Mouse (Mus musculus): ENCODE measurements around the gene Gpx4. TPM values are rescaled to one million over a fixed set of nuclear protein-coding genes. Genes with fewer than 3 reads are reported as not detected.
"Not testable (repeated sequence)": the region's sequence is repeated elsewhere in the genome, so short reads cannot be mapped to it uniquely, and the experiment has no call there.

Gpx4 gene
- polyA plus RNA-seq, 1 experiment from 2014 or later, result 524 TPM

DNA sequence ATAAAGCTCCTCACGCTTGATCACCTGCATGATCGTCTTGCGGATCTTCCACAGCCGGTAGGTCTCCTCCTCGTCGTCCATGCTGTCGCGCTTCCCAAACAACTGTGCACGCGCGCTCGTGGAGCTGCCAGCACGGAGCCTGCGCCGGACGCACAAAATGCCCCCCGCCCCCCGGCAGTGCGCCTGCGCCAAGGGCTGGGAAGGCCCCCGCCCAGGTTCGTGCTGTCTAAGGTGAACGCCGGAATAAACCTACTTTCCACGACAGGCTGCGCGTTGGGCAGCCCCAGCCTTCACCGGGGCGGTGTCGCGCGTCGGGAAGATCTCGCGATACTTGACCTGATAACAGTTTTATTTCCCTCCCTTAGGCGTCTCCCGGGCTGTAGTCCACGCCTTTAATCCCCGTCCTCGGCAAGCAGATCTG is 7.4 kb upstream of the Gpx4 start, which contains the start of gene Polr2e:
Gene Polr2e, minus strand, starts transcription at position 237 of the 421 bp plus-strand sequence.
- Histone ChIP-seq H3K27me3 (no peaks in the 10 kb centered on the region), H3K9ac (replicated peaks) (peak within 1 kb of the TSS; percentile 82), H3K36me3 (peaks cover 38% of the 10 kb centered on the region), H3K27ac (replicated peaks) (peak within 1 kb of the TSS; percentile 54; the same call in 1 of the 2 replicates), H3K4me3 (peak within 1 kb of the TSS; percentile 83), H3K4me1 (peaks cover 13% of the 10 kb centered on the region), H3K4me2 (replicated peaks) (peak within 1 kb of the TSS; percentile 86), H3K9me3 (no peaks in the 10 kb centered on the region)
- under 1% methylated on average over 40 of the region's 40 CpGs for WGBS
- peak; percentile 96 for ATAC-seq (ENCODE audit: low FRiP score, low read depth)

DNA sequence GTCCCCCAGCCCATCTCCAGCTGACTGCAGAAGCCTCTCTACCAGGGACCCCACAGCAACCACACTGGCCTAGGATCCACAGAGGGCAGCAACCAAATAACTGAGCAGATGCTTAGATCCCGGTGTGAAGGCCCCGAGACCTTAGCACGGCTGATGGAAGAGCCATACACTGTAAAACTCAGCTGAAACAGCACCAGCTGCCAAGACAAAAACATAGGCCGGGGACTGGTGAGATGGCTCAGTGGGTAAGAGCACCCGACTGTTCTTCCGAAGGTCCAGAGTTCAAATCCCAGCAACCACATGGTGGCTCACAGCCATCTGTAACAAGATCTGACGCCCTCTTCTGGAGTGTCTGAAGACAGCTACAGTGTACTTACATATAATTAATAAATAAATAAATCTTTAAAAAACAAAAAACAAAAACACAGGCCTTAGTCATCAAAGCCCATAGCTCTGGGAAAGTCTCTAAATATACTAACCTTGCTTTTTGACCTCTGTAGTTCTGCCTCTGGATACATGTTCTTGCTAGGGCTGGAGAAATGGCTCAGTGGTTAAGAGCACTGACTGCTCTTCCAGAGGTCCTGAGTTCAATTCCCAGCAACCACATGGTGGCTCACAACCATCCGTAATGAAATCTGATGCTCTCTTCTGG is 5.4 kb upstream of the Gpx4 start:
- WGBS, result 89% methylated on average over 8 of the region's 8 CpGs
- H3K9ac ChIP-seq (replicated peaks); ATAC-seq (ENCODE audit: low FRiP score, low read depth); H3K4me2 ChIP-seq (replicated peaks); H3K9me3 ChIP-seq; H3K4me3 ChIP-seq; H3K27ac ChIP-seq (replicated peaks); H3K27me3 ChIP-seq: not testable (repeated sequence)
- Histone ChIP-seq H3K4me1 (peaks cover 13% of the 10 kb centered on the region), H3K36me3 (peaks cover 18% of the 10 kb centered on the region)

DNA sequence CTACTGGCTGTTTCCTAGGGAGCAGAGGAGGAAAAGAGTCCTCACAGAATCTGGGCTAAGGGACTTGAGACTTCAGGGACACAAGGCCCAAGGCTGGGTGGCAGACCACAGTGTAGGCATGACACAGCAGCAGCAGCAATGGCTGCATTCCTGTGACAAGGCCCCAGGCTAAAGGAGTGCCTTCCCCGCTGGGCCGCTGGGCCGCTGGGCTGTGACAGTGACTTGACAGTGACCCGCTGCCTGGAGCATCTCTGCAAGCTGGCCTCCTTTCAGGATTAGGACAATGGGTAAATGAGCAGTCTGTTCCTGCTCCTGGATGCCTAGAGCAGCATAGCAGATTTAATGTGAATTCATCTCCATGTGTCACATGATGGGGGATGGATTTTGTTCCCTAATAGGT is 2.9 kb upstream of the Gpx4 start:
- ATAC-seq (ENCODE audit: low FRiP score, low read depth), result no peak
- Histone ChIP-seq H3K4me3 (no peak overlapping the region), H3K9me3 (no peaks in the 10 kb centered on the region), H3K27me3 (peaks cover 8% of the 10 kb centered on the region; the same call in 1 of the 2 replicates), H3K4me2 (replicated peaks) (no peak overlapping the region), H3K9ac (replicated peaks) (no peak overlapping the region; the same call in 1 of the 2 replicates), H3K27ac (replicated peaks) (peak overlapping the region; percentile 54), H3K36me3 (no peaks in the 10 kb centered on the region), H3K4me1 (peaks cover 19% of the 10 kb centered on the region)
- 25% methylated on average over 4 of the region's 4 CpGs for WGBS

DNA sequence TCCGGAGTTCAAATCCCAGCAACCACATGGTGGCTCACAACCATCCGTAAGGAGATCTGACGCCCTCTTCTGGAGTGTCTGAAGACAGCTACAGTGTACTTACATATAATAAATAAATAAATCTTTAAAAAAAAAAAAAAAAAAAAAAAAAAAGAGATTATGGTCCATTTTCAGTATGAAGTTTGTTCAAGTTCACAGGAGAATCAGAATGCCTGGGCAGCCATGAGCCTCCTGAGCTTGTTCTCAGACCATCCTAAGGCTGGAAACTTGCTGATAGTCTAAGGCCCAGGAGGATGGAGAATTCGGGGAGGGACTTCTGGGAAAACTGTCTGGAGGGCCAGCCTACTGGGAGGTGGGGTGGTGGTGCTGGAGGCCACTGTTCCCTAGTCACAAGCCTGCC is 1.6 kb upstream of the Gpx4 start:
- ATAC-seq (ENCODE audit: low FRiP score, low read depth); H3K9ac ChIP-seq (replicated peaks): not testable (repeated sequence)

DNA sequence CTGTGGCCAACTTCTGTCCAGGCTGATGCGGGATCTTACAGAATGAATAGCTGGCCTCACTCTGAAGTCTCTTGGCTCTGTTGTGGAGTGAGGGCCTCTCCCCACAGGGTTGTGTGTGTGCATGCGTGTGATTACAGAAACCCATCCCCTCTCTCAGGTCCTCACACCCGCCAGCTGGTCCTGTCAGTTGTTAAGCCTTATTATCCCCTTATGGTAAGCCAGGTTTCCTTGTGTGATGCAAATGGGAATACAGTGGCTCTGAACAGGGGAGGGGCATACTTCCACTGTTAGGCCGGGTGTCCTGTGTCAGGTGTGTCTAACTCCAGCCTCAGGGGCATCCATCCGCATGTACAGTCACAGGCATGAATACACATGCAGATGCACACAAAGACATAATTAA is 1.2 kb upstream of the Gpx4 start:
- H3K4me2 ChIP-seq (replicated peaks), result no peak overlapping the region
- H3K4me3 ChIP-seq, result no peak overlapping the region
- H3K27me3 ChIP-seq, result peaks cover 8% of the 10 kb centered on the region; the same call in 1 of the 2 replicates
- no peaks in the 10 kb centered on the region for H3K9me3 ChIP-seq
- H3K4me1 ChIP-seq, result peaks cover 28% of the 10 kb centered on the region
- ATAC-seq (ENCODE audit: low FRiP score, low read depth), result no peak
- WGBS, result 74% methylated on average over 5 of the region's 5 CpGs
- H3K27ac ChIP-seq (replicated peaks), result no peak overlapping the region
- H3K9ac ChIP-seq (replicated peaks), result no peak overlapping the region
- H3K36me3 ChIP-seq, result no peaks in the 10 kb centered on the region

More for the DNA sequence above, 1.6 kb upstream of the Gpx4 start:
- not testable (repeated sequence) for H3K9me3 ChIP-seq; H3K4me2 ChIP-seq (replicated peaks); H3K27me3 ChIP-seq; H3K27ac ChIP-seq (replicated peaks); H3K4me3 ChIP-seq; H3K36me3 ChIP-seq
- H3K4me1 ChIP-seq, result peaks cover 24% of the 10 kb centered on the region
- WGBS, result 68% methylated on average over 4 of the region's 4 CpGs

DNA sequence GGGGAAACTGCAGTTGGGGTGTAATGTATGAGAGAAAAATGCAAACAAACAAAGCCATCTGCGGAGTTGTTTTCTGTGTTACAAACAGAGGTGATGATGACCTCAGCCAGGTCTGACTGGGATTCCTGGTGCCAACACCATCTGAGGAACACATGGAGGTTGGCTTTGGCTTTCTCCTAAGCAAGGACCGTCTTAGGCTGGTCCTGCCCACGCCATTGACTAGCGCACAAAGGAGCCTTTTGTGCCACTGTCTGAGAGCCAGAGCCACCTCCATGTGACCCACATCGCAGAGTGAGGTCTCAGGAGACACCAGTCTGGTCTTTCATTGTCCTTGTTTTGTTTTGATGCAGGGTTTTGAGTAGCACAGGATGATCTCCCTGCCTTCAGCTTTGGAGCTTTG is 1.4 kb downstream of the Gpx4 start:
- H3K4me3 ChIP-seq, result no peak overlapping the region
- no peaks in the 10 kb centered on the region for H3K36me3 ChIP-seq
- H3K4me1 ChIP-seq, result peaks cover 38% of the 10 kb centered on the region
- H3K4me2 ChIP-seq (replicated peaks), result 0 out of 2 replicates have a peak overlapping the region, but pooled peaks have one; percentile 11
- no peaks in the 10 kb centered on the region for H3K9me3 ChIP-seq
- H3K27ac ChIP-seq (replicated peaks), result peak overlapping the region; percentile 71
- no peak for ATAC-seq (ENCODE audit: low FRiP score, low read depth)
- 0 out of 2 replicates have a peak overlapping the region, but pooled peaks have one; percentile 24 for H3K9ac ChIP-seq (replicated peaks)
- peaks cover 8% of the 10 kb centered on the region; the same call in 1 of the 2 replicates for H3K27me3 ChIP-seq
- 8% methylated on average over 5 of the region's 5 CpGs for WGBS

DNA sequence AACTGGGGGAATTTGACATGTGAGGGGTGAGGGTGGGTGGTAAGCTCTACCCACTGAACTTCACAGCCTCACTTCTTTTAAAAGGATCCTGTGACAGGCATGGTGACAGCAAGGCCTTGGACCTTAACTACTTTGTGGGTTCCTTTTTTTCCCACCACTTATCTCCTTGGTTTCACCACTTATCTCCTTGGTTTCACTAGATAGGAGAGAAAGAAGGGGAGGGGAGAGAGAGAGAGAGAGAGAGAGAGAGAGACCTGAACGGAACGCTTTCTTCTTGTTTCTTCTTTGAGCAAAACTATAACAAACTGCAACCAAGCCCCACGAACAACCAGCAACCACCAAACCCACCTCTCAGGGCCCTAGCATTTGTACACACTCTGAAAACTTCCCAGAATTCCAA is 1.9 kb downstream of the Gpx4 start:
- 0 out of 2 replicates have a peak overlapping the region, but pooled peaks have one; percentile 24 for H3K9ac ChIP-seq (replicated peaks)
- no peaks in the 10 kb centered on the region for H3K9me3 ChIP-seq
- H3K27me3 ChIP-seq, result peaks cover 8% of the 10 kb centered on the region; the same call in 1 of the 2 replicates
- H3K4me1 ChIP-seq, result peaks cover 38% of the 10 kb centered on the region
- H3K4me3 ChIP-seq, result no peak overlapping the region
- H3K27ac ChIP-seq (replicated peaks), result peak overlapping the region; percentile 71
- WGBS, result 58% methylated on average over 3 of the region's 3 CpGs
- H3K4me2 ChIP-seq (replicated peaks), result no peak overlapping the region
- no peak for ATAC-seq (ENCODE audit: low FRiP score, low read depth)
- no peaks in the 10 kb centered on the region for H3K36me3 ChIP-seq

DNA sequence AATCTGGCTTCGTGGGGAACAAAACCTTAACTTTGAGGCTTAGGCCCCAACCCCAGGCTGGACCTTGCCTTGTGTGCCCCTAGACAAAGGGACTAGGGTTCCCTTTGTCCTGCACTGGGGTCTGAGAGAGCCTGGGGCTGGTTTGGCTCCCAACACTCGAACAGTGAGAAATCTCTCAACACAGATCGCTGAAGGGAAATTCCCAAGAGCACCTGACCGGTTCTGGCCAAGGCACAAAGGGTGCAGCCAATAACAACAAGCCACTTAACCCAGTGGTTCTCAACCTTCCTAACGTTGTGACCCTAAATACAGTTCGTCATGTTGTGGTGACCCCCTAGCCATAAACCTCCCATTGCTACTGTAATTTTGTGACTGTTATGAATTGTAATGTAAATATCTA is 3.3 kb downstream of the Gpx4 start:
- Histone ChIP-seq H3K27ac (replicated peaks) (peak overlapping the region; percentile 16), H3K9ac (replicated peaks) (peak overlapping the region; percentile 0; the same call in 1 of the 2 replicates), H3K36me3 (peaks cover under 1% of the 10 kb centered on the region; the same call in 1 of the 2 replicates), H3K4me1 (peaks cover 50% of the 10 kb centered on the region), H3K4me2 (replicated peaks) (no peak overlapping the region), H3K27me3 (peaks cover 8% of the 10 kb centered on the region; the same call in 1 of the 2 replicates), H3K4me3 (no peak overlapping the region), H3K9me3 (no peaks in the 10 kb centered on the region)
- 12% methylated on average over 6 of the region's 6 CpGs for WGBS
- ATAC-seq (ENCODE audit: low FRiP score, low read depth), result no peak

DNA sequence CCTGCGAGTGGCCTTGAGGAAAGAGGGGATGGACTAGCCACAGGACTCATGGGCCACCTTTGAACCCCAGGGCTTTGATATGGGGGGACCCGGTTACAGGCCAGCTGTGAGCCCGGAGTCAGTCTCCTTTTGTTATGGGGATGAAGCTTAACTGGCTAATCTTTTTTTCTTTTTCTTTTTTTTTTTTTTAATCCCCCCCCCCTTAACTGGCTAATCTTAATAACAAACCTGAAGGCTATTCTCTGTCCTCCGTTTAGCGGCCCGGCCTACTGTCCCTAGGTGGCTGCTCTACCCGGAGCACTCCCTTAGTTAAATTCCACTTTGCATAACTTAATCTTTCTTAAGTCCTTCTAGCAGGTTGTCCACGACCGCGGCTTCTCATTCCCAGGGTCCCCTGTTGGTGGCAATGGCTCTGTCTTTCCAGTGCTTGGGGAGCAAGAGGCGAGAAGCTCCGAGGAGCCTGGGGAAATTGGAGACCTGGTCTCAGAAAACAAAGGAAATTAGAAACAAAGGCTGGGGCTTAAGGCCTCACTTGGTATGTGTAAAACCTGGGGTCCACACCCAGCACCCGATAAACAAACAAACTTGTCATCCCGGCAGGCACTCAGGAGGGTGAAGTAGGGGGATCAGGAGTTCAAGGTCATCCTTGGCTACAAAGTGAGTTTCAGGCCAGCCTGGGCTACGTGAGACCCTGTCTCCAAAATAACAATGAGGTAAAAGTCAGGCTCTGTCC is 4.1 kb downstream of the Gpx4 start:
- H3K36me3 ChIP-seq, result peaks cover 8% of the 10 kb centered on the region; the same call in 1 of the 2 replicates
- 0 out of 2 replicates have a peak overlapping the region, but pooled peaks have one; percentile 16 for H3K9ac ChIP-seq (replicated peaks)

DNA sequence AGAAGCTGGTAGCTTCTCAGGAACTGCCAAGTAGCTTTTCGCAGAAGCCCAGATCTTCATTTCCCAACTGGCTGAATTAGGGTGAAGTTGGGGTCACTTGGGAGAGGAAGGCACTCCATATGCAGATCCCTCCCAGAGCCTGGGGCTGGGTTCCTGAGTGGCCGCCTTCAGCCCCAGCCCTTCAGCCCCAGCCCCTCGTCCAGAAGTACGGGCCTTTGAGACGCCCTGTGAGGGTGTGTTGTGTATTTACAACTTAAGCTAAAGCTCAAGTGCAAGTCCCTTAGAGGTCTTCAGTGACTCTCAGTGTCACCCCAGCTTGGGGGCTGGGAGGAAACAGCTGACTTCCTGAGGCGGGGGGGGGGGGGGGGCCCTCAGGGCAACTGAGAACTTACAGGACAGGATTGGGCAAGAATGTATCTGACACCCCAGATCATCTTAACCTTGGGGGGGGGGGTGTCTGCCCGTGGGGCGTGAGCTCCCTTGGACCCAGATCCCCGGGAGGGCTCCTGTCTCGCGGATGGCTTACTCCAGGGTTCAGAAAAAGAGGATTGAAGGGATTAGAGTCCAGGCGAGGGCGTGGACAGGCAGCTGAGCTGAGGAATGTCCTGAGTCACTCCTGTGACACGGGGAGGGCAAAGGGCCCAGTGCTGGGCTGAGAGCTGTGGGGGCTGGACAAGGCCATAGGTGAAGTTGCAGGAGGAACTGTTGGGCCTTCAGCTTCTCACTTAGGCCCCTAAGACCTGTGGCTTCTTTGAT is 4.8 kb downstream of the Gpx4 start:
- no peaks in the 10 kb centered on the region for H3K9me3 ChIP-seq
- peaks cover 14% of the 10 kb centered on the region for H3K36me3 ChIP-seq
- ATAC-seq (ENCODE audit: low FRiP score, low read depth), result no peak
- peaks cover 54% of the 10 kb centered on the region for H3K4me1 ChIP-seq
- 14% methylated on average over 13 of the region's 14 CpGs for WGBS
- H3K4me3 ChIP-seq, result no peak overlapping the region
- no peak overlapping the region for H3K9ac ChIP-seq (replicated peaks)
- H3K27ac ChIP-seq (replicated peaks), result peak overlapping the region; percentile 50
- H3K4me2 ChIP-seq (replicated peaks), result no peak overlapping the region
- H3K27me3 ChIP-seq, result peaks cover 7% of the 10 kb centered on the region; the same call in 1 of the 2 replicates

More for the DNA sequence above, 4.1 kb downstream of the Gpx4 start:
- WGBS, result 6% methylated on average over 15 of the region's 15 CpGs
- Histone ChIP-seq H3K27ac (replicated peaks) (peak overlapping the region; percentile 50), H3K4me3 (no peak overlapping the region), H3K27me3 (peaks cover 8% of the 10 kb centered on the region; the same call in 1 of the 2 replicates), H3K4me2 (replicated peaks) (no peak overlapping the region), H3K9me3 (no peaks in the 10 kb centered on the region), H3K4me1 (peaks cover 54% of the 10 kb centered on the region)
- no peak for ATAC-seq (ENCODE audit: low FRiP score, low read depth)

DNA sequence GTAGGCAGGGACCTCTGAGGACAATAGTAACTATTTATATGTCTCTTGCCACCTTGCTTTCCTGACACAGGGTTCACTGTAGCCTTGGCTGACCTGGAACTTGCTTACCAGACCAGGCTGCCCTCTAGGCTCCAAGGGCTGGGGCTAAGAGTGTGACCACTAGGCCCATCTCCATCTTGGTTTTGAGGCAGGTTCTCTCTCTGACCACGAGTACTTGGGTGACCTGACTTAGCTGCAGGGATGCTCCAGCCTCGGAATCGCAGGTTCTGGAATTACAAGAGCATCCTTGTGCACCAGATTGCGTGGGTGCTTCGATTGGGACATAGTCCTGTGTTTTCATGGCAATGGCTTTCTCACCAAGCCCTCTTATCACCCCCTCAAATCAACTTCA is 5.4 kb downstream of the Gpx4 start:
- WGBS, result 82% methylated on average over 5 of the region's 5 CpGs

More for the DNA sequence above, 5.4 kb downstream of the Gpx4 start:
- Histone ChIP-seq H3K9me3 (no peaks in the 10 kb centered on the region), H3K9ac (replicated peaks) (no peak overlapping the region), H3K36me3 (peaks cover 20% of the 10 kb centered on the region), H3K27me3 (0 out of 2 replicates have a peak, but pooled peaks cover 1% of the 10 kb centered on the region), H3K4me1 (peaks cover 52% of the 10 kb centered on the region), H3K4me2 (replicated peaks) (no peak overlapping the region), H3K27ac (replicated peaks) (no peak overlapping the region), H3K4me3 (no peak overlapping the region)
- ATAC-seq (ENCODE audit: low FRiP score, low read depth), result no peak
